Mouse (Mus musculus) urinary bladder, adult 18-20 months (tissue): ENCODE measurements around the gene Rabgap1l.

Experiments used
- DNase-seq, 2 experiments: peaks; one replicate each; pipeline ENCODE4 v3.0.0; 2022; ENCODE audit warnings: low spot score in 2 of 2, mixed read lengths in 2 of 2

Rabgap1l gene

DNA sequence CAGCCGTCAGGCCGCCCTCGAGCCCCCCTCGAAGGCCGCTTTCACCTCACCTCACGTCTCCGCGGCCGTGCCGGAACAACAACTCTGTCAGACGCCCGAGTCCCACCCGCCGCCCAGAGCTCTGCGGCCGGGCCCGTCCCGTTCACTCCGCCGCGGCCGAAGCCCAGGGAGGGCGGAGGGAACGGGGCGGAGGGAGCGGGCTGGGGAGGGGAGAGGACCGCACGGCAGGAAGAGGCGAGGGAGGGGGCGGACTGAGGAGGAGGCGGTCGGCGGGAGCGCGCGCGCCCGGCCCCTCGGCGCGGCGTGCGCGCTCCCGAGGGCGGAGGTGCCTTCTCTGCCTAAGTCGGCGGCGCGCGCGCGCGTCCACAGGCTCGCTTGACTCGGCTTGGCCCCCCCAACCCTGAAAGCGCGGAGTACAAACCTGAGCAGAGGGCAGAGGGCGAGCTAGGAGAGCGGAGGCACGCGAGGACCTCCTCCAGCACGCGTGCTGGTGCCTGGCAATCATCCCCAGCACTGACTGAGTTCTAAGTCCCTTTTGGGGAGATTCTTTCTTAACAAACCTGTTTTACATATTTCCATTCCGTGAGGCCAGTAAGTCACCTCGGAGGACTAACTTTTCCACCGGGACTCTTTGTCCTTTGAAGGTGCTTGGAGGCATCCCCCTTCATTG is at the start of gene Rabgap1l:
Rabgap1l (minus strand) TSS at position 526 of the 670 bp plus-strand sequence.
- peak; percentile 65 to 71 for DNase-seq

GRCm38 (mm10) chr1:160842567-160842966 is 49.6 kb upstream of the Rabgap1l start:
- no peak for DNase-seq

- DNase-seq = no peak
Measured at GRCm38 (mm10) chr1:160840618-160841017, 47.6 kb upstream of the Rabgap1l start.

DNA sequence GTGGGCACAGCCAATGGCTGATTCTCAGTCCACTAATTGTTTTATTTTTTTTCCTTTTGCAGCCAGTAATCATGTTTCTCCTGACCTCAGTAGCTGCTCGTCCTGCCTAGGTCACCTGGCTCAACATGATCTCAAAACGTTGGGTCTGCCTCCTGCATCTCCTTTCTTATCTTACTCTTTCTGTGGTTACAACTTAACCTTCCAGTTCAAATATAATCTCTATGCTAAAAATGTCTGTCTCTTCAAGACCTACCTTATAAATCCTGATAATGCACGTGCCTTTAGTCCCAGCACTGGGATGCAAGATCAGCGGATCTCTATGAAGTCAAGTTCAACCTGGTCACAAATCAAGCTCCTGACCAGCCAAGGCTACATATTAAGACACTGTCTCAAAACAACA is 46.1 kb upstream of the Rabgap1l start:
- DNase-seq = no peak

GRCm38 (mm10) chr1:160834446-160834845 is 41.4 kb upstream of the Rabgap1l start:
- DNase-seq = no peak

- no peak for DNase-seq
Measured at GRCm38 (mm10) chr1:160832267-160833021, 39.4 kb upstream of the Rabgap1l start.

- DNase-seq = no peak
Measured at GRCm38 (mm10) chr1:160830608-160831498, 37.8 kb upstream of the Rabgap1l start.

DNA sequence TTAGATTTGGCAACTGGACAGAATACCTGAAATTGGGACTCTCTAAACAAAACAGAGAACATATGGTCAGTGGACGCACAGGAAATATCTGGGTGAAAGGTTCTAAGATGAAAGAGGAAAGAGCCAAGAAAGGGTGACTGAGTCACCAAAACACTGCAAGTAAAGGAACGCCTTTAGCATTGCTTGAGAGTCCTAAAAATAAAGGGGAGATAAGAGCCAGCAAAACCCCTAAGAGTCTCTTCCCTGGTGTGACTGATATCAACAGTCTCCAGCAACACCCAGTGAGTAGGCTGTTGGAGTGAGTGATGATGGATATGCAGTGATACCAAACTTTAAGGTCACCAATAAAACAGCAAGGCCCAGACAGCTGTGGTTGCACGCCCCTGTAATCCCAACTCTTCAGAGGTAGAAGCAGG is 32.4 kb upstream of the Rabgap1l start:
- DNase-seq = no peak

- no peak for DNase-seq
Measured at GRCm38 (mm10) chr1:160823638-160824037, 30.6 kb upstream of the Rabgap1l start.

DNA sequence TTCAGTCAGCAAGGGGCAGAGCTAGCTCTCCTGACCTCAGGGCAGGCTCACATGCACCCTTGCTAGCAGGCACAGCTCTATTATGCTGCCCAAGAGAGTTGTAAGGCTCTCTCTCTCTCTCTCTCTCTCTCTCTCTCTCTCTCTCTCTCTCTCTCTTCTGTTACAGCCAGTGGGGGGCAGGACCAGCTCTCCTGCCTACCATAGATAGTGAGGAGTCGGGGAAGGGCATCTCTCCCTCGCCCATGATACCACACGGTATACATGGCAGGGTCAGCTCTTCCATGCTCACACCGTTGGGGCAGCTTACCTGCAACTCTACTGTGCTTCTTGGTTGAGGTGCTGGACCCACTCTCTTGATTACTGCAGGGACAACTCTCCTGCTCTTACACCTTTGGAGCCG is 21.2 kb upstream of the Rabgap1l start:
- no peak for DNase-seq

GRCm38 (mm10) chr1:160812428-160812827 is 19.4 kb upstream of the Rabgap1l start:
- DNase-seq = no peak

GRCm38 (mm10) chr1:160811930-160812329 is 18.9 kb upstream of the Rabgap1l start:
- no peak for DNase-seq

DNA sequence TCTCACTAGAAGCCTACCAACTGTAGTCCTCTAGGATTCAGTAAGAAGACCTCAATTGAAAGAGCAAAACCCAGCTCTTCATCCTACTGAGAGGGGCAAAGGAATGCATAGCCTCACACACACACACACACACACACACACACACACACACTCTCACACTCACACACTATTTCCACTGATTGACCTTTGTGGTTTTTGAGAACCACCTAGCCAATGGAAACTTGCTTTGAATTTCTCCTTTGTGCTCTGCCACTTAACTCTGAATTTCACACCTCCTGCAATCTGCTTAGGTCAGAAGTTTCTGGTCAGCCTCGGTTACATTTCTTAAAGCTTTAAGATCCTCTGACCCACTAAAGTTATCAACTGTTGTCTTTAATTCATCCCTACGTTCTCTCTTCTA is 12.3 kb upstream of the Rabgap1l start:
- DNase-seq = no peak

DNA sequence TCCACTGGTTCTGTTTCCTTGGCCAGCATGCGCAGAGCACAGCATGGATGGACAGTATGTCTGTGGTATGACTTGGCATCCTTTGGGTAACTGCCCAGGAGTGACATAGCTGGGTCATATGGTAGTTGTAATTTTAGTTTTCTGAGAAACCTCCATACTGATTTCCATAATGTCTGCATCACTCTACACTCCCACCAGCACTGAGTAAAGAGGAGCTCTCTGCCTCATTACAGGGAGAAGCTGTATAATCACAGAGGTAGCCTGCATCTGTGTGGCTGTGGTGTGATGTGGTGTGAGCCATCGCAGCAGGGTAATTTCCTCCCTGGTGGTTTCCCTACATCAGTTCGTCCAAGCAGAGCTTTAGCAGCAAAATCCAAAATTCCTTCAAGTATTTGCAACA is 7.0 kb upstream of the Rabgap1l start:
- DNase-seq = no peak

- no peak for DNase-seq
Measured at GRCm38 (mm10) chr1:160795016-160795415, 2.0 kb upstream of the Rabgap1l start.

- DNase-seq = no peak
Measured at GRCm38 (mm10) chr1:160793791-160794757, 1.1 kb upstream of the Rabgap1l start.

- DNase-seq = peak; percentile 20 to 41
Measured at GRCm38 (mm10) chr1:160792156-160792685, 790 bp downstream of the Rabgap1l start.

DNA sequence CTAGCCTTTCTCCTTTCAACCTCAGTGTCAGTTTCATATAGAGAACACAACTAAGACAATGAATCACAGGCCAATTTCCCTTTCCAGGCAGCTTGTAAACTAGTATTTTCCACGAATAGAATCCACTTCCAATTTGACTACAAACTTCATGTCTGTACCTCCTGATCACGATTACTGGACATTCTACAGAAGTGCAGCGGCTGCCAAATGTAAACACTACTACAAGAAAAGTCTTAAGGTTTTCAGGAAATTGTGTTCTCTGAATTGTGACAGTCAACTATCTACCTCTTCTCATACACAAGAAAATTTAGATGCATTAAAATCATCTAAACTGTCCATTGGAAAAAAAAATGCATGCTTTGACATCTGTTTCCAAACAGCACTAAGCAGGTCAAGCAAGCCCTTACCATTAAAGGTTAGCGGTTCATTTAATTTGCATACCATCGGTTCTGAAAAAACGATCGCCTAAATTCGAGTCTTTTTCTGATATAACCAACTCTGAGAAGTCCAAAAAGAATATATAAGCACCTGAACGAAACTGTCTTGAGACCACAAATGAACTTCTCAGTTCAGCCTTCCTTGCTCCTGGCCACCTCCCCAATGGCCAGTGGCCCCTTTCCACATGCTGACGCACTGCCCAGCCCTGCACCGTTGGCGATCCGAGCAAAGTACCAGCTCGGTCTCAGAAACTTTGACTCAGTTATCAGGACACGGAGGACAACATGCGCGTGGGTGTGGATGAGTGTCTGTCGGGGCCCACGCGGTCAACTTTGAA is 1.4 kb downstream of the Rabgap1l start:
- no peak for DNase-seq

DNA sequence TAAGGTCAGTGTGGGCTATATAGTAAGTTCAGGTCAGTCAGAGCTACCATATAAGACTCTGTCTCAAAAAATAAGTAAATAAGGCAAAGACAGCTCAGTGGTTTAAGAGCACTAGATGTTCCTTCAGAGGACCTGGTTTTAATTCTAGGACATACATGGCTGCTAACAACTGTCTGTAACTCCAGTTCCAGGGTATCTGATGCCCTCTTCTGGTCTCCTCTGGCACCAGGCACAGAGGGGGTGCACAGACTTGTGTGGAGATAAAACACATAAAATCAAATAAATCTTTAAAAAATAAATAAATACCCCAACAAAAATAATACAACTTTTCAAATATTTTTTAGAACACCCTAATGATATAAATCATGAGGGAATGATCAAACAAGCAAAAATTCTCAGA is 2.4 kb downstream of the Rabgap1l start:
- no peak for DNase-seq

- no peak for DNase-seq
Measured at GRCm38 (mm10) chr1:160789876-160790275, 3.1 kb downstream of the Rabgap1l start.
